Mouse (Mus musculus) common myeloid progenitor, adult 5-6 weeks (primary cell): ENCODE measurements around the gene Shf. TPM values are rescaled to one million over a fixed set of nuclear protein-coding genes. Genes with fewer than 3 reads are reported as not detected.
A peak's percentile ranks its signal among the peaks of the same experiment; 100 is the strongest.
"Not testable (repeated sequence)": the region's sequence is repeated elsewhere in the genome, so short reads cannot be mapped to it uniquely, and the experiment has no call there.

Experiments
- ATAC-seq: replicated peaks from 2 replicates; pipeline ENCODE4 v1.8.0; 2016; ENCODE audit warnings: low read depth, mild to moderate bottlenecking, moderate TSS enrichment, inconsistent platforms; ENCODE audit not compliant: poor library complexity, severe bottlenecking
- total RNA-seq: library from RNA; stranded (forward); fragments of 200-1000, 187-1606 nt; gene quantifications from 2 replicates; pipeline ENCODE4 v1.2.3, GENCODE M21; 2017

The Shf gene
- 2.8 TPM in 1 of 2 replicates, not detected in the other for total RNA-seq

GRCm38 (mm10) chr2:122368995-122369739 is at the start of gene Shf:
Shf (minus strand) TSS chr2:122369162.
- peak; percentile 80 for ATAC-seq

DNA sequence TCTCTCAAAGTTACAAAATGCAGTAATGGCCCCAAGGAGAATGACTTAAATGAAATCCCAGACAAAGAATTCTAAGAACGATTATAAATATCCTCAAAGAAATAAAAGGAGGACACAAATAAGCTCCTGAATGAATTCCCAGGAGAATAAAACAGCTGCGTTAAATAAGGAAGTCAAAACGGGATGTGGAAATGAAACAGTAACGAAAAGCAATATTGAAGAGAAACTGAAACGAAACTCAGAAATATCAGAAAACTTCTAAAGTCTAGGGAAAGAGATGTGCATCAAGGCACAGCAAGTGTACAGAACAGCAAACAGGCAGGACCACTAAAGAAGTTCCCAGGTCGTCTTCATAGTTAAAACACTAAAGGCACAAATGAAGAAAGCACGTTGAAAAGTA is 40.0 kb upstream of the Shf start:
- ATAC-seq = peak; percentile 56

DNA sequence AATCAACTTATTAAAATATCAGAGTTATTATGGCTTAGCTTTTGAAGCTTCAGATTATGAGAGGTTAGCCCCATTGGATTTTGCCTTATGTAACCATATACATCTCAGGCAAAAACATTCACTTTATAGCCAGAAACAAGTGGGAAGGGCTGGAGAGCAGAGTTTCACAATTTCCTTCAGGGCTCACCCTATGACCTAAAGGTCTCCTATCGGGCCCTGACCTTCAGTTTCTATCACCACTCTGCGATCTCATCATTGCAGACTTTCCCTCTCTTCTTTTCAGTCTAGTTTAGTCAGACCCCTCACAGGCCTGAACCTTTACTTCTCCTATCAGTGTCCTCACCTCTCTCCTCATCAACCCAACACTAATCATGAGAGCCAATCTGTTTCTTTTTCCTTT is 38.6 kb upstream of the Shf start:
- peak; percentile 54; the same call in 1 of the 2 replicates for ATAC-seq

DNA sequence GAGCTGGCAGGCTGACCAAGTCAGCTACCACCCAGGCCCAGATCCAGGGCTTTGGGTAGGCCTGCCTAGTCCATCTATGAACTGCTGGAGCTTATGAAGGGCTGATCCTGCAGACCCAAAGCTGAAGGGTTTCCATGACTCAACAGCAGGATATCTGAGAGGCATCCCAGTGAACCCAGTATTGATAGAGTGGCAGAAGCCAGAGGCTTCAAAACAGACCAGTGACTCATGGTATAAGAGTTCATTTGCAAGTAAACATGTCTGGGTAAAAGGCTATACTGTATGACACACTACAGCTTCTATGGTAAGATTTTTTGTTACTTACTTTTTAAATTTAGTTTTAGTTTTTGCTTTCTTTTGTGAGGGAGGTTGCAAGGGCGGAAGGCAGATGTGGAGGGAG is 27.2 kb upstream of the Shf start:
- ATAC-seq = no peak

GRCm38 (mm10) chr2:122387135-122387534 is 18.2 kb upstream of the Shf start:
- not testable (repeated sequence) for ATAC-seq

DNA sequence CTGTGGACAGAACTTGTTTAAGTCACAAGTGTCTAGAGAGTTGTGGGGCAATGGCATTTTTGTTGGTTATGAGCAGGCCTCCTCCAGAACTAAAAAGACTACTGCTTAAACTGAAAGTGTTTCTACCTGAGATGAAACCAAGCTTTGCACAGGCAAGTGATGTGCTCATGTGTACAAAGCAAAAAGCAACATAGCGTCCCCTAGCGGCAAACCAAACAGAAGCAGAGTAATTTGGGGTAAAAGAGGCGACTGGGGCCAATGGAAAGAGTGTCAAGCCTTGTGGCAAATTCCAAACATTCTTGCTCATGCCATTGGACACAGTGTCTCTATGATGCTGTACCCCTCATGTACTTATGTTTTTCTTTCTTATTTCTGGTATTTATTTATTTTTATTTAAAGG is 16.1 kb upstream of the Shf start:
- no peak for ATAC-seq

DNA sequence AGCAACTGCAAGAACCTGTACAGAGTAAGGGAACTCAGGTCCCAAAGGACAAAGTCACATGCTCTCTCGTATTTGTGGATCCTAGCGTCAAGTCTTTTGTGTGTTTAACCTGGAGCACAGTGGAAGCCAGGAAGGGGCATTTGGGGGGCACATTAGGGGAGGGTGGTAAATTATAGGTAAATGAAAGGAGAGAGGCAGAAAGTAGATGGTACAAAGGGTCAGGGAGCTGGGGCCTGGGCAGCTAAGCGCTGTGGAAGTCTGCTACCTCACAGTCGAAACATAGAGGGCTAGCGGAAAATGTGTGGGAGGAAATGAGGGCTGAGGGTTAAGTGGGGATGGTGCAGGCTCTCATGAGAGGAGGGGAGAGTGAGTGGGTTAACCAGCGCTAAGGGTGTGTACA is 13.2 kb upstream of the Shf start:
- no peak for ATAC-seq

GRCm38 (mm10) chr2:122381329-122382103 is 12.6 kb upstream of the Shf start:
- ATAC-seq = no peak

DNA sequence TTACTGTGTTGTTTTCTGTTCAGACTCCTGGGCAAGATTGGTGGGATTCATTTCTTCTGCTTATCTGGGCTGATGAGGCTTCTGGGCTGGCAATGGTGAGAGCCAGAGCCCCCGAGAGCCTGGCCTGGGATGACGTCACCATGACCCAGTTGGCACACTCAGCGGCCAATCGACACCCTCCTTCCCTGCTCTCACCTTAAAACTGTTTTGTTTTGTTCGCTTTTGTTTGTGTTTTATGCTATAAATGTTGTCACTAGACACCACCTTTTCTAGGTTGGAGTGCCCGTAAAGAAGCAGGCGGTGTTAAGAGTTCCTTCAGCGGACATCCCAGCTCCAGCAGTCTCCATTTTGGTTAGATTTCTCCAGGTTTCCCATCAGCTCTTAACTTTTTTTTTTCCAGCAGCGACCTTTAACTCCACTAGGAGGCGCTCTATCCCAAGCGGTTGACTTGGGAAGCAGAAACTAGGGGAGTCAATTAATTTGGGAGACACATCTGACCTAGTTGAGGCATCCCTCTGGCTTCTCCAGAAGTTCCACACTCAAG is 11.9 kb upstream of the Shf start:
- ATAC-seq = 0 out of 2 replicates have a peak, but pooled peaks have one; percentile 9

GRCm38 (mm10) chr2:122379292-122379650 is 10.3 kb upstream of the Shf start:
- no peak for ATAC-seq

DNA sequence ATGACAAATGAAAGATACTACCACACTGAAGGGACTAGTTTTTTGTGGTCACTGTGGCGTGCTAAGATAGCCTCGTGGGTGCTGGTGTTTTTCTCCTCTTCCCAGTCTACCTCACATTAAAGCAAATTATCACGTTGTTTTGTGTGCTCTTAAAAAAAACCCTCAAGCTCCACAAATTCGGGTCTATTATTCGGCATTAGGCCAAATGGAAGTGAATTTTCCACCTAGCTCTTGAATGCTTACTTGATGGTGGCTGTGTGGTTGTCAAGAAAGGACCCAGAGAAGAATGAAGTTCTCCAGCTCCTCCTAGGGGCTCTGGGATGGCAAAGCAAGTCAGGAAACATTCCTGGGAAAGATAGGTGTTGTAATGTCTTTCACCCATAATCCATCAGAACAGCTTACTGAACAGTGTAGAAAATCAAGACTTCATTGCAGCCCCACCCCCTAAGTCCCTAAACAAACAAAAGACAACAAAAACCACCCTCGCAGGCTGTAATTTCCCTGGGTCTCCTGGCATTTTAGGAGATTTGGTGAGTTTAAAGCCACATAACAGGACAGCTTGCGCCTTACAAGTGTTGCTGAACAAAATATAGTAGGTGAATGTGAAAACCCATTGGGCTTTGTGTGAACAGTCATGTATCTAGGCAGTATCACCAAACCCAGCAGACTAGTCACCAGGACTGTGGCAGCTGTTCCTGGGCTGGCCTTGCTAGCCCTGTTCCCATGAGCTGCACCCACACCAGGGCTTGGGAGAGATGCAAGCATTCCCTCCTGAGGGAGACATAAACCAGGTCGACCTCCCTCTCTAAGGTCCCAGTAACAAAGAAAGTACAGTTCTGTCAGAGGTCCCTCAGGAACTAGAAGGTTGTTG is 9.7 kb upstream of the Shf start:
- ATAC-seq = no peak

- peak; percentile 44 for ATAC-seq
Measured at GRCm38 (mm10) chr2:122377751-122378246, 8.8 kb upstream of the Shf start.

DNA sequence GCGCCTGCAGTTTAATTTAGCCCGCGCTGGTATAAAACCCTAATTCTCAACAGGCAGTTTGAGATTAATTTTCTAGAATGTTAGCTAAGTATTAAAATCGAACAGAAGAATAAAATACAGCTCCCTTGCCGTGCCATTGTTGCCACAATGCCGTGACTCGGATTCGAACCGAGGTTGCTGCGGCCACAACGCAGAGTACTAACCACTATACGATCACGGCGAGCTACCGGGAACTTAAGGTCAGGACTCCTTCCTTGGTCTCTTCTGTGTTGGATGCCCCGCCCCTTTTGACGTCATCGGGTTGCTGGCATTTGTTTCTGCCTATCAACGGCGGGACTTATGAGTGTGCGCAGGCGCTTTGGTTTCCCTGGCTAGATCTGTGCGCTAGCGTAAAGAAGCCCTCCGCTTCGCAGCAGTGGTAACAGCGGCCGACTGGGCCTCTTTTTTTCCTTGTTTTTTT is 8.3 kb upstream of the Shf start:
- peak; percentile 54 for ATAC-seq

DNA sequence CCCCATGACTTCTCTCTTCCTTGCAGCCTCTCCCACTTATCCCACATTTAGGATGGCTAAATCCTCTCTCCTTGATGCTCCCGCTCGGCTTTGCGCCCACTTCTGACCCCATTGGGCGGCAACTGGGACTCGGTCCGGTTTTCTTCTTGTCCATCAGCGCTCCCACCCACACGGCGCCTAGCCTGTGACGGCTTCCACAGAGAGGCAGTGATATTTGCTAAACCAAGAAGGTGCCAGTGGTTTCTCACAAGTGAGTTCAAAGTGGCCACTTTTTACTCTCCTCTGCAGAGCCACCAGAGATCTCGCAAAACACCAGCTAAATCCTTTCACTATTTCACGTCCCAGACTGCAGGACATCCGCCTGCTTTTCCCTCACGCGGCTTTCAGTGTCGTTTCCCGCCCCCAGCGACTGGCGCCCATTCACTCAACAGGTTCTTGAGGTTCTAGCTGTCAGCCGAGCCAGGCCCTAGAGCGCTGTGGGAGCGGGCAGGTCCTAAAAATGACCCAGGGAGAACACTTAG is 7.1 kb upstream of the Shf start:
- no peak for ATAC-seq

DNA sequence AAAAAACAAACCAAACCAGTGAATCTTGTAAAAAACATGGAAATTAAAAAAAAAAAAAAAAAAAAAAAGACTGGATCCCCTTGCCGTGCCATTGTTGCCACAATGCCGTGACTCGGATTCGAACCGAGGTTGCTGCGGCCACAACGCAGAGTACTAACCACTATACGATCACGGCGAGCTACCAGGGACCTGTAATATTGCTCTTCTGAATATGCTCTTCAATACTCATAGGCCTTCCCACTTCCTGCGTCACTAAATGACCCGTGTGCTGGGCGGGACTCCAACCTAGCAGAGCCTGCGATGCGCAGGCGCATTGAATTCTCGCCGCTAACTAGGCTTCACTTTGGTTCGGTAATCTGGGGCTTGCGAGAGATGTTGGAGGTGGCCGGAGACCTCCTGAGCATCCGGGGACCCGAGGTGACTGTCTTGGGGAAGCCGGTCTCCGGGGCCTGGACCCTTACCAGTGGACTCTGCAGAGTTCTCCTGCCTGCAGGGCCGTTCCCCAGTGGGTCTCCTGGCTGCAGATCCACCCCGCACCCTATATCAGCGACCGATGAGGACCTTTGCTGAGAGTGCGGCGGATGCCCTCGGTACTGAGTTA is 6.5 kb upstream of the Shf start:
- peak; percentile 67 for ATAC-seq

DNA sequence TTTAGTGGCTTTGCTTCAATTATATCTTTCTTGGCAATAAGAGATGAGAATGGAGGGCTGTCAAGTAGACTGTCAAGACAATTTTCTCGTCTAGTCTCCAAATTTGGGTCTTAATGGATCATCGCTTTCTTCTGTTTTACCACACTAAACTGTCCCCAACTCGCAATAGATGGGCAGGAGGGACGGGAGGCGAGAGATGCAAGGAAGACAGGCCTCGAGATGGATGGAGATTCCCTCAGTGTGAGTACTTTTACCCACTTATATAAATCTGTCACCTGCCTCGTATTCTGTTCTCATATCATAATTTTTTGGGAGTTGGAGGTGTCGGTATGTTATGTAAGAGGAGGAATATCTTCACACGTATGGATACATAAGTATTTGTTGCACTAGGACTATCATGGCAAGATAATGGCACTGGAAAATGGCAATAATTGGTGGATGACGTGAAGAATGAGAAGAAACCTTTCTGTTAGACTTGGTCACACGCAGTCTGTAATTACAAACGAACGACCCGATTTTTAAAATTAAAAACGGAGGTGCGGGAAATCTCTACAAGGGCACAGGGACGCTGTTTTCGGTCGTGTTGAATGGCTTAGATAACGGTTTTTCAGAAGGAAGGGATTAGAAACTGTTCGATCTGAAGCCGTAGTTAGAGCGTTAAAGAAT is 5.8 kb upstream of the Shf start:
- ATAC-seq = no peak

DNA sequence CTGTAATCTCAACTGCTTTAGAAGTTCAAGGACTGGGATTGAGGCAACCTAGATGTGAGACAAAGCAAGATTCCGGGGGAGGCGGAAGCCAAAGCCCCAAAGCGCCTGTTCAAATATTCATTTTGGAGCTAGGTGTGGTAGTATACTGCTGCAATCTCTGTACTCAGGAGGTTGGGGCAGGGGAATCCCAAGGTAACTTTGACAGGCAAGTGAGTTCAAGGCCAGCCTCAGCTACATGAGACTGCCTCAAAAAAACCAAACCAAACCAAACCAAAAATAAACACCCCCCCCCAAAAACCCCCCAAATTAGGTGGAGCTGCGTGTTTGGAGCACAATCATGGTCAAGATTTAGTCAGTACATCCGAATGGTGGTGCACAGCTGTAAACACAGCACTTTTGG is 5.0 kb upstream of the Shf start:
- no peak for ATAC-seq

- ATAC-seq = no peak
Measured at GRCm38 (mm10) chr2:122372541-122372940, 3.6 kb upstream of the Shf start.

DNA sequence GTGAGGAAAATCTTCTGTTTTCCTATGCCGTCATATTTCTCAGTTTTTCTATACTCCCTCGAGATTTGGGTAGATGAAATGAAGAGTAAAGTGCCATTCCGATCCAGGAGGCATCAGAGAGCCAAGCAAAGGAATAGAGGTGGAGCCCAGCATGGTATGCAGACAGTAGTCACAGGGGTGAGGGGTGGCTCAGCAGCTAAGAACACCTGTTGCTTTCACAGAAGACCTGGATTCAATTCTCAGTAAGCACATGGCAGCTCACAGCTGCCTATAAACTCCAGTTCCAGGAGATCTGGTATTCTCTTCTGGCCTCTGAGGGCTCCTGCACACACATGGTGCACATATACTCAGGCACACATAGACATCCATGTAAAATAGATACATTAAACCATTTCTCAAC is 3.1 kb upstream of the Shf start:
- ATAC-seq = no peak
